Mouse (Mus musculus): ENCODE results near the gene Cxadr. TPM values are rescaled to one million over a fixed set of nuclear protein-coding genes. Genes with fewer than 3 reads are reported as not detected.

Gene Cxadr
- polyA plus RNA-seq, 1 experiment from 2014 or later: 12.0 TPM

GRCm38 (mm10) chr16:78280093-78280881, 21.0 kb upstream of the Cxadr start:
- 51% methylated on average over 5 of the region's 5 CpGs for WGBS (ENCODE audit: insufficient replicate concordance)
- ATAC-seq (ENCODE audit: low read depth) (0 out of 2 replicates have a peak, but pooled peaks have one; percentile 12), DNase-seq (no peak)
- no peaks in the 10 kb centered on the region for H3K27me3 ChIP-seq
- H3K27ac ChIP-seq: no peak overlapping the region
- no peaks in the 10 kb centered on the region for H3K4me1 ChIP-seq (replicated peaks)
- no peaks in the 10 kb centered on the region for H3K9me3 ChIP-seq (replicated peaks)
- H3K4me3 ChIP-seq (replicated peaks): no peak overlapping the region
- H3K4me2 ChIP-seq: no peak overlapping the region
- no peak overlapping the region for H3K9ac ChIP-seq
- H3K36me3 ChIP-seq: no peaks in the 10 kb centered on the region

- no peak for DNase-seq
- Histone ChIP-seq H3K9me3 (replicated peaks) (no peaks in the 10 kb centered on the region), H3K27ac (no peak overlapping the region), H3K4me3 (replicated peaks) (no peak overlapping the region), H3K9ac (no peak overlapping the region), H3K4me2 (no peak overlapping the region), H3K4me1 (replicated peaks) (no peaks in the 10 kb centered on the region), H3K27me3 (no peaks in the 10 kb centered on the region), H3K36me3 (no peaks in the 10 kb centered on the region)
- no peak for ATAC-seq (ENCODE audit: low read depth)
- 63% methylated on average over 5 of the region's 5 CpGs for WGBS (ENCODE audit: insufficient replicate concordance)
These were observed 18.1 kb upstream of the Cxadr start for GRCm38 (mm10) chr16:78283231-78283630.

- DNase-seq (no peak), ATAC-seq (ENCODE audit: low read depth) (no peak)
- Histone ChIP-seq H3K36me3 (no peaks in the 10 kb centered on the region), H3K4me2 (no peak overlapping the region), H3K27ac (no peak overlapping the region), H3K4me1 (replicated peaks) (peaks cover 12% of the 10 kb centered on the region), H3K9me3 (replicated peaks) (no peaks in the 10 kb centered on the region), H3K9ac (no peak overlapping the region), H3K4me3 (replicated peaks) (no peak overlapping the region), H3K27me3 (no peaks in the 10 kb centered on the region)
- 79% methylated on average over 1 of the region's 1 CpGs for WGBS (ENCODE audit: insufficient replicate concordance)
These were observed 7.2 kb upstream of the Cxadr start for GRCm38 (mm10) chr16:78294051-78294450.

GRCm38 (mm10) chr16:78294606-78295275, 6.5 kb upstream of the Cxadr start:
- peak; percentile 34 for DNase-seq
- H3K4me2 ChIP-seq: no peak overlapping the region
- H3K4me3 ChIP-seq (replicated peaks): no peak overlapping the region
- no peaks in the 10 kb centered on the region for H3K9me3 ChIP-seq (replicated peaks)
- 29% methylated on average over 5 of the region's 5 CpGs for WGBS (ENCODE audit: insufficient replicate concordance)
- peak; percentile 89 for ATAC-seq (ENCODE audit: low read depth)
- no peak overlapping the region; the same call in 1 of the 2 replicates for H3K27ac ChIP-seq
- H3K4me1 ChIP-seq (replicated peaks): peaks cover 12% of the 10 kb centered on the region
- no peak overlapping the region for H3K9ac ChIP-seq
- no peaks in the 10 kb centered on the region for H3K36me3 ChIP-seq
- H3K27me3 ChIP-seq: peaks cover 1% of the 10 kb centered on the region; the same call in 1 of the 2 replicates

GRCm38 (mm10) chr16:78295601-78296000, 5.7 kb upstream of the Cxadr start:
- Histone ChIP-seq H3K36me3 (no peaks in the 10 kb centered on the region), H3K4me1 (replicated peaks) (peaks cover 12% of the 10 kb centered on the region), H3K27ac (no peak overlapping the region), H3K4me3 (replicated peaks) (no peak overlapping the region), H3K27me3 (peaks cover 9% of the 10 kb centered on the region), H3K9me3 (replicated peaks) (no peaks in the 10 kb centered on the region), H3K9ac (no peak overlapping the region), H3K4me2 (no peak overlapping the region)
- 41% methylated on average over 4 of the region's 4 CpGs for whole genome bisulfite sequencing (ENCODE audit: insufficient replicate concordance)
- ATAC-seq (ENCODE audit: low read depth): peak; percentile 41; the same call in 1 of the 2 replicates
- no peak for DNase-seq

GRCm38 (mm10) chr16:78296114-78296513, 5.2 kb upstream of the Cxadr start:
- Histone ChIP-seq H3K4me2 (no peak overlapping the region), H3K27ac (no peak overlapping the region)
- 64% methylated on average over 9 of the region's 9 CpGs for WGBS (ENCODE audit: insufficient replicate concordance)

GRCm38 (mm10) chr16:78301831-78302677, 765 bp downstream of the Cxadr start:
- Histone ChIP-seq H3K4me3 (replicated peaks) (peak overlapping the region; percentile 63), H3K27me3 (peaks cover 49% of the 10 kb centered on the region), H3K4me2 (peak overlapping the region; percentile 77), H3K9me3 (replicated peaks) (no peaks in the 10 kb centered on the region), H3K4me1 (replicated peaks) (peaks cover 10% of the 10 kb centered on the region; the same call in 1 of the 2 replicates), H3K27ac (peak overlapping the region; percentile 58; the same call in 1 of the 2 replicates), H3K36me3 (no peaks in the 10 kb centered on the region), H3K9ac (peak overlapping the region; percentile 70)
- WGBS (ENCODE audit: insufficient replicate concordance): under 1% methylated on average over 65 of the region's 65 CpGs
- ATAC-seq (ENCODE audit: low read depth) (peak; percentile 32), DNase-seq (no peak)

More at GRCm38 (mm10) chr16:78296114-78296513, 5.2 kb upstream of the Cxadr start:
- DNase-seq (no peak), ATAC-seq (ENCODE audit: low read depth) (no peak)
- Histone ChIP-seq H3K4me1 (replicated peaks) (peaks cover 14% of the 10 kb centered on the region), H3K9me3 (replicated peaks) (no peaks in the 10 kb centered on the region), H3K36me3 (no peaks in the 10 kb centered on the region), H3K9ac (no peak overlapping the region), H3K27me3 (peaks cover 14% of the 10 kb centered on the region), H3K4me3 (replicated peaks) (no peak overlapping the region)

GRCm38 (mm10) chr16:78302678-78303050, 1.4 kb downstream of the Cxadr start:
- Histone ChIP-seq H3K4me1 (replicated peaks) (peaks cover 10% of the 10 kb centered on the region; the same call in 1 of the 2 replicates), H3K27ac (no peak overlapping the region), H3K9me3 (replicated peaks) (no peaks in the 10 kb centered on the region), H3K27me3 (peaks cover 49% of the 10 kb centered on the region), H3K9ac (no peak overlapping the region), H3K36me3 (no peaks in the 10 kb centered on the region), H3K4me2 (peak overlapping the region; percentile 77), H3K4me3 (replicated peaks) (peak overlapping the region; percentile 63)
- DNase-seq: no peak
- no peak for ATAC-seq (ENCODE audit: low read depth)
- 8% methylated on average over 10 of the region's 10 CpGs for WGBS (ENCODE audit: insufficient replicate concordance)

- Histone ChIP-seq H3K4me2 (no peak overlapping the region), H3K27me3 (peaks cover 39% of the 10 kb centered on the region), H3K9ac (no peak overlapping the region), H3K9me3 (replicated peaks) (no peaks in the 10 kb centered on the region), H3K4me1 (replicated peaks) (peaks cover 12% of the 10 kb centered on the region; the same call in 1 of the 2 replicates), H3K4me3 (replicated peaks) (no peak overlapping the region), H3K36me3 (no peaks in the 10 kb centered on the region), H3K27ac (no peak overlapping the region)
- WGBS (ENCODE audit: insufficient replicate concordance): 62% methylated on average over 12 of the region's 12 CpGs
- DNase-seq: no peak
- no peak for ATAC-seq (ENCODE audit: low read depth)
These were observed 4.4 kb downstream of the Cxadr start for GRCm38 (mm10) chr16:78305606-78306100.

GRCm38 (mm10) chr16:78306606-78307005, 5.3 kb downstream of the Cxadr start:
- Histone ChIP-seq H3K9me3 (replicated peaks) (no peaks in the 10 kb centered on the region), H3K4me3 (replicated peaks) (no peak overlapping the region), H3K9ac (no peak overlapping the region), H3K4me1 (replicated peaks) (peaks cover 12% of the 10 kb centered on the region), H3K27ac (no peak overlapping the region), H3K27me3 (peaks cover 30% of the 10 kb centered on the region), H3K36me3 (no peaks in the 10 kb centered on the region), H3K4me2 (no peak overlapping the region)
- WGBS (ENCODE audit: insufficient replicate concordance): 57% methylated on average over 8 of the region's 8 CpGs
- DNase-seq: no peak
- no peak for ATAC-seq (ENCODE audit: low read depth)
